Mouse (Mus musculus) embryonic facial prominence, embryonic 11.5 days (tissue): ENCODE results near the gene Gas6. TPM values are rescaled to one million over a fixed set of nuclear protein-coding genes. Genes with fewer than 3 reads are reported as not detected.

ENCODE experiments used
- ATAC-seq: fragments of 200-750 bp; cut with Nextera tagmentation; replicated peaks from 2 replicates; pipeline ENCODE4 v1.8.0; 2017; ENCODE audit warnings: low read depth; ENCODE audit not compliant: insufficient number of reproducible peaks, low FRiP score, low TSS enrichment
- DNase-seq: peaks from one replicate; pipeline ENCODE4 v3.0.0-alpha.2; 2015; ENCODE audit warnings: low spot score
- H3K27ac ChIP-seq: fragments of 300-500 bp; sonication (generic); replicated peaks from 2 replicates; pipeline ENCODE4 v1.5.1; 2014; ENCODE audit warnings: mild to moderate bottlenecking, low read depth, low read length, control low read depth
- H3K27me3 ChIP-seq: fragments of 300-500 bp; sonication (generic); 2 replicates; pipeline ENCODE4 v1.6.1; 2014; ENCODE audit warnings: mild to moderate bottlenecking, low read length, moderate library complexity, mixed read lengths; ENCODE audit not compliant: control insufficient read depth, insufficient read depth
- H3K36me3 ChIP-seq: fragments of 300-500 bp; sonication (generic); replicated peaks from 2 replicates; pipeline ENCODE4 v1.6.1; 2014; ENCODE audit warnings: low read depth, mild to moderate bottlenecking, low read length, moderate library complexity, mixed read lengths; ENCODE audit not compliant: control insufficient read depth, insufficient read depth
- H3K4me1 ChIP-seq: fragments of 300-500 bp; sonication (generic); 2 replicates; pipeline ENCODE4 v1.6.1; 2014; ENCODE audit warnings: low read length, mixed read lengths; ENCODE audit not compliant: control insufficient read depth, insufficient read depth
- H3K4me2 ChIP-seq: fragments of 300-500 bp; sonication (generic); 2 replicates; pipeline ENCODE4 v1.6.1; 2014; ENCODE audit warnings: low read depth, mild to moderate bottlenecking, control low read depth, low read length, moderate library complexity
- H3K4me3 ChIP-seq: fragments of 300-500 bp; sonication (generic); 2 replicates; pipeline ENCODE4 v1.5.1; 2014; ENCODE audit warnings: low read depth, low read length, control low read depth
- H3K9ac ChIP-seq: fragments of 300-500 bp; sonication (generic); replicated peaks from 2 replicates; pipeline ENCODE4 v1.6.1; 2014; ENCODE audit warnings: mild to moderate bottlenecking, control low read depth, low read length
- H3K9me3 ChIP-seq: fragments of 300-500 bp; sonication (generic); replicated peaks from 2 replicates; pipeline ENCODE4 v1.6.1; 2016; ENCODE audit warnings: mild to moderate bottlenecking, low read length, inconsistent platforms, mixed read lengths; ENCODE audit not compliant: control insufficient read depth
- WGBS: fragments of 180-500 bp; shearing (Covaris S2); extraction: QIAGEN DNeasy Blood & Tissue Kit; methylation state at CpG from one replicate; pipeline ENCODE4 v1.1.7; 2014; 5-methylcytosine and 5-hydroxymethylcytosine counted together
- polyA plus RNA-seq: library from polyadenylated mRNA; unstranded; fragments of >200 nt; fragmentation: Nextera tagmentation; extraction: Ambion mirVana; gene quantifications from 2 replicates; pipeline ENCODE4 v1.2.1, GENCODE M21; 2014

The Gas6 gene
- polyA plus RNA-seq, 1 experiment from 2014 or later: 5.0 TPM

DNA sequence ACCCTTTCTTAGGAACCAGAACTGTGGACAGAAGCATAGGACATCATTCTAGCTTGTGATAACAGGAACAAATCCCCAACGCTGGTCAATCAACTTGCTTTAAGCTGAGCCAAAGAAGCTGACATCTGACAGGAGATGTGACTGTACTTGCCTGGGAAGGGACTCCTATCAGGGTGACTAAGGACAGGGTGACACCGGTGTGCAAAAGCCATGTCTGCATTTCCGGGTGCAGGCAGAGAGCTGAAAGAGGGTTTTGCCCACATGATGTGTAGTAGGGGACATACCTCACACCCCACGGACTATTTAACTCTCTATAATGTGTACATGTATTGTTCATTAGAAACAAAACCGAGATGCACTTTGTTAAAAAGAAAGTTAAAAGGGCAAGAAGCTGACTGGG, 11.1 kb downstream of the Gas6 start:
- 88% methylated on average over 5 of the region's 5 CpGs for WGBS
- Histone ChIP-seq H3K36me3 (no peaks in the 10 kb centered on the region), H3K4me3 (no peak overlapping the region), H3K4me2 (no peak overlapping the region), H3K27ac (no peak overlapping the region), H3K9ac (no peak overlapping the region), H3K4me1 (no peaks in the 10 kb centered on the region), H3K27me3 (no peaks in the 10 kb centered on the region), H3K9me3 (no peaks in the 10 kb centered on the region)
- DNase-seq: no peak
- no peak for ATAC-seq

DNA sequence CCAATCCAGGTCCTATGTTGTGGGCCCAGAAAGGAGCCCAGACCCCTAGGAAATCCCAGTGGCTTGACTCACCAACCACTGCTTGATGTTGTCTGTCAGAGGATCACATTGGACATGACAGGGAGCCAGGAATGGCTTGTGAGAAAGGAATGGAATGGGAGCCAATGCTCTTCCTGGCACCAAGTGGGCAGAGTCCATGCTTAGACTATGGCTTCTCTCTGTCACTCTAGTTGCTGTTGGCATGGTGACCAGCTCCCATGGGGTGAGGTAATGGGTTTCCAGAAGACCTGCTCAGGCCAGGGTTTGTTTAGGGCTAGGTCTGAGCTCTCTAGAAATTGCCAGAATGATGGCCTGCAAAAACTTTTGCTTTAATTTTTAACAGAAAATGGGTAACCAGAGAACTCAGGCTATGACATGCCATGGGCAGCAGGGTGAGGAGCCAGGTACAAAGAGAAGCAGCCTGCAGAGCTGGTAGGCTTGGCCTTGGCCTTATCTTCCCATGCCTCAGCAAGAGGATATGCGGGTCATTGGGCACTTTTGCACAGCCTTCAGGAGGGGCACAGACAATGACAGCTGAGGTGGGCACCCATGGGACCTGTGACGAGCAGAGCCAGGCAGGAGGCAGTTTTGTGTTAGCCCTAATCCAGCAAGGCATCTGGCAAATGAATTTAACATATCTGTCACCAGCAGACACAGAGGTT, 12.0 kb downstream of the Gas6 start:
- DNase-seq (no peak), ATAC-seq (no peak)
- Histone ChIP-seq H3K4me1 (no peaks in the 10 kb centered on the region), H3K9me3 (no peaks in the 10 kb centered on the region), H3K9ac (no peak overlapping the region), H3K36me3 (no peaks in the 10 kb centered on the region), H3K27me3 (no peaks in the 10 kb centered on the region), H3K4me2 (no peak overlapping the region), H3K27ac (no peak overlapping the region), H3K4me3 (no peak overlapping the region)
- 69% methylated on average over 2 of the region's 2 CpGs for WGBS

DNA sequence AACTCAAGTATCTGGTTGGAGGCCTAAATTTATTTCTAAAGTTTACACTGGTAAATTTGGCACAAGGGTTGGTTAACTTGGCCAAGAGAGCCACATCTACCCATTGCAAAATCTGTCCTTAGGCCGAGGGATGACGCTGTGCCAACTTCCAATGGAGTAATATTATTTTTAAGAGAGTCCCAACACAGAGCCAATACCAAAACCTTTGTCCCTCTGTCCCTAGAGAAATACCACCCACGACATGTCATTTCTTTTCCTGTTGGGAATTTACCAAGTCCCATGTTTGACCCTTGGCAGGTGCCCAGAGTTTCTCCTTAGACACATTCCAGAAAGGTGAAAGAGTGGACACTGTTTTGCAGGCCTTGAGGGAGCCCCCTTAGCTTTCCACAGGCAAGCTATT, 12.7 kb downstream of the Gas6 start:
- H3K4me2 ChIP-seq: no peak overlapping the region
- no peak overlapping the region for H3K9ac ChIP-seq
- no peak for ATAC-seq
- no peaks in the 10 kb centered on the region for H3K36me3 ChIP-seq
- no peaks in the 10 kb centered on the region for H3K27me3 ChIP-seq
- WGBS: 89% methylated on average over 3 of the region's 3 CpGs
- H3K4me1 ChIP-seq: no peaks in the 10 kb centered on the region
- H3K27ac ChIP-seq: no peak overlapping the region
- H3K4me3 ChIP-seq: no peak overlapping the region
- no peaks in the 10 kb centered on the region for H3K9me3 ChIP-seq
- no peak for DNase-seq

DNA sequence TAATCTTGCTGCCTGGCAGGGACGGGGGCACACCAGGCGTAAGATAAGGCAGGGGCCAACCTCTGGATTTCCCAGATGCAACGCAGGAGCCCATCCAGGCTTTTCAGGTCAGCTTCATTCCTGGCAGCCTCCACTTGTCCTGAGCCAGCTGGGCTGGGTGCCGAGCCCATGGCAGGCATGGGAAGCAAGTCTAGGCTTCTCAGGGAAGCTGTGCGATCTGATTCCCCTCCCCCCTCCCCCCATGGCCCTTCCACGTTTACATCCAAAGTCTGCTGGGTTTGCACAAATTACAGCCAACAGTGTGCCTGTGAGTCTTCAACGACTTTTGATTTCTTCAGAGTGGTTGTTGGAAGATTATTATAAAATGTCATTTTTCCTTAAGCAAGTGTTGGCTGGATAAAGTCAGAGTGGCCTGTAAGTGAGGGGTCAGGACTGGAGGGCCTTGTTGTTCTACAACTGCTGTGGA, 13.2 kb downstream of the Gas6 start:
- ATAC-seq: no peak

DNA sequence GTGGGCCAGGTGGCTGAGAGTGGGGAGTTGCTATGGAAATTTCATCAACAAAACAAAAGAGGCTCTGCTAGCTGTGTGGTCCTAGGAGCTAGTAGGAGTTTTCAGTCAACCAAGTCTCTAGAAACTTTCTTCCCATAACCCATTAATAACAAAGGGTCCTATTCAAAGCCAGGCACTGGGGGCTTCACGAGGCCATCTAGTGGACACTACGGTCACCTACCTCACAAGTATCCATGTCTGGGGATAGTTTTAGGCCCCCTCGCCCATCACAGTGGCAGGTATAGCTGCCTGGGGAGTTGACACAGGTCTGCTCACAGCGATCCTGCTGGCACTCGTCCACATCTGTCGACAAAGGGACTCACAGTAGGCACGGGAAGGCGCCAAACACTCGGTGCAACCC, 18.4 kb downstream of the Gas6 start:
- H3K27me3 ChIP-seq: no peaks in the 10 kb centered on the region
- 60% methylated on average over 9 of the region's 9 CpGs for WGBS
- H3K36me3 ChIP-seq: no peaks in the 10 kb centered on the region
- DNase-seq (no peak), ATAC-seq (no peak)
- H3K9me3 ChIP-seq: no peaks in the 10 kb centered on the region
- no peak overlapping the region for H3K4me2 ChIP-seq
- no peaks in the 10 kb centered on the region for H3K4me1 ChIP-seq
- no peak overlapping the region for H3K4me3 ChIP-seq
- H3K27ac ChIP-seq: no peak overlapping the region
- no peak overlapping the region for H3K9ac ChIP-seq

More for the DNA sequence above, 13.2 kb downstream of the Gas6 start:
- DNase-seq: no peak
- Histone ChIP-seq H3K9ac (no peak overlapping the region), H3K27me3 (no peaks in the 10 kb centered on the region), H3K27ac (no peak overlapping the region), H3K9me3 (no peaks in the 10 kb centered on the region), H3K4me1 (no peaks in the 10 kb centered on the region), H3K36me3 (no peaks in the 10 kb centered on the region), H3K4me2 (no peak overlapping the region), H3K4me3 (no peak overlapping the region)
- 79% methylated on average over 7 of the region's 7 CpGs for WGBS

DNA sequence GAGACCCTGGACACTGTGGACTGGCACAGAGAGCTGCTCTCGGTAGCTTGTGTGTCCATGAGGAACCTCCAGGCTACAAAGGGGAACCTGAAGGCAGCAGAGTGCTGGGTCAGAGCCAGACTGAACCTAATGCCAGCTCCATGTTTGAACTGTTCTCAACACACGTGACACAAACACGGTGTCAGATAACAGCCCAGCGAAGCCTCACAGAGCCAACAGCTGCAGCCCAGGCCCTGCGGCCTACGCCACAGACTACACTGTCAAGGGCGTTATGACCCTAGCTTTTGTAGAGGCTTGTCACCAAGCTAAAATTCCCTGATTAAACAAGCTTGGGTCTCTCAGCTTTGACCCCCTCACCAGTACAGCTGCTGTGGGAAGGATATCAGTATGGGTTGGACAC, 22.0 kb downstream of the Gas6 start:
- peak; percentile 57 for DNase-seq
- Histone ChIP-seq H3K9ac (no peak overlapping the region), H3K4me3 (no peak overlapping the region), H3K27ac (no peak overlapping the region), H3K9me3 (no peaks in the 10 kb centered on the region), H3K4me2 (no peak overlapping the region), H3K27me3 (no peaks in the 10 kb centered on the region), H3K36me3 (no peaks in the 10 kb centered on the region), H3K4me1 (no peaks in the 10 kb centered on the region)
- 59% methylated on average over 7 of the region's 7 CpGs for WGBS
- no peak; the same call in 1 of the 2 replicates for ATAC-seq

DNA sequence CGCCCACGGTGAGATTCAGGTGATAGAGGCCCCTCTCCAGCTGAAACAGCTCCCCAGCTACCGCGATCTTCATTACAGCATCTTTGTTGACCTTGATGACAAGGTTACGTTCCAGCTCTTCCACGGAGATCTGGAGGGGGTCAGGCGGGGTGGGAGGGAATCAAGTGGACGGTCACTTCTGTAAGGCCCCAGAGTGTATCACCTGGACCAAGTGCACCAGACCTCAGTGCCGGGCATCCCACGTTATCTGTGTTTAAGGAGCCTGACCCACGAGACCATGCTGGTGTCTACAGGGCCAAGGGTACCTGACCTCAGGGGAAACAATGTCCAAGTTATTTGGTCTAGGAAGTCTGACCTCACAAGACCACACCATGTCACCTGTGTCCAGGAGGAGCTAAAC, 22.8 kb downstream of the Gas6 start:
- 87% methylated on average over 11 of the region's 11 CpGs for WGBS
- Histone ChIP-seq H3K4me3 (no peak overlapping the region), H3K4me2 (no peak overlapping the region), H3K9ac (no peak overlapping the region), H3K9me3 (no peaks in the 10 kb centered on the region), H3K27me3 (no peaks in the 10 kb centered on the region), H3K36me3 (no peaks in the 10 kb centered on the region), H3K27ac (no peak overlapping the region), H3K4me1 (no peaks in the 10 kb centered on the region)
- DNase-seq (no peak), ATAC-seq (no peak)

DNA sequence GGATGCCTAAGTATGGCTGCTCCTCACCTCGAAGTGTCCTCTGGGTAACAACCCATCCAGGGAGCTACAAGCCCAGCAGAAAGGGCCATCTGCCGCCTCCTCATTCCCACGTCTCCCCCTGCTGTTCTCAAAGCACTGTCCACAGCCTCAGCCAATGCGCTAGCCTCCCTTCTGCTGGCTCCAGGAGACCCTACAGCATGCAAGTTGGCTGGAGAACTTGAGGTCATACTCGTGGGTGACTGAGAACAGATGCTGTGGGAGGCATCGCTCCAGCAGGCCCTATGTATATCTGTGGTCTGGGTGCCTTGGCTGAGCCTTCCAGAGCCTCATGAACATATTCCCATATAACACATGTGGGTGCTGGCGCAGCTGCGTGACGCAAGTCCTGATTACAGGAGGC, 25.6 kb downstream of the Gas6 start:
- DNase-seq: no peak
- no peaks in the 10 kb centered on the region for H3K4me1 ChIP-seq
- H3K27ac ChIP-seq: no peak overlapping the region
- no peaks in the 10 kb centered on the region for H3K9me3 ChIP-seq
- 78% methylated on average over 9 of the region's 9 CpGs for WGBS
- H3K9ac ChIP-seq: no peak overlapping the region
- no peak overlapping the region for H3K4me2 ChIP-seq
- no peaks in the 10 kb centered on the region for H3K27me3 ChIP-seq
- no peak overlapping the region for H3K4me3 ChIP-seq
- no peaks in the 10 kb centered on the region for H3K36me3 ChIP-seq
- no peak for ATAC-seq
